Mouse (Mus musculus) c-Kit-positive CD71-positive TER-119-positive erythroid progenitor cells, embryonic 14.5 days (primary cell): ENCODE measurements around the gene Pdxk.
"Not testable (repeated sequence)": the region's sequence is repeated elsewhere in the genome, so short reads cannot be mapped to it uniquely, and the experiment has no call there.

Experiments used
- DNase-seq: peaks from one replicate; pipeline ENCODE4 v3.0.0-alpha.2; 2013; ENCODE audit warnings: low spot score

The Pdxk gene

GRCm38 (mm10) chr10:78464792-78465207 lies at the start of gene Pdxk:
Pdxk (minus strand) TSS chr10:78464975.
- DNase-seq = peak; percentile 81

- DNase-seq = no peak
These were observed 38.4 kb upstream of the Pdxk start for GRCm38 (mm10) chr10:78502986-78503733.

DNA sequence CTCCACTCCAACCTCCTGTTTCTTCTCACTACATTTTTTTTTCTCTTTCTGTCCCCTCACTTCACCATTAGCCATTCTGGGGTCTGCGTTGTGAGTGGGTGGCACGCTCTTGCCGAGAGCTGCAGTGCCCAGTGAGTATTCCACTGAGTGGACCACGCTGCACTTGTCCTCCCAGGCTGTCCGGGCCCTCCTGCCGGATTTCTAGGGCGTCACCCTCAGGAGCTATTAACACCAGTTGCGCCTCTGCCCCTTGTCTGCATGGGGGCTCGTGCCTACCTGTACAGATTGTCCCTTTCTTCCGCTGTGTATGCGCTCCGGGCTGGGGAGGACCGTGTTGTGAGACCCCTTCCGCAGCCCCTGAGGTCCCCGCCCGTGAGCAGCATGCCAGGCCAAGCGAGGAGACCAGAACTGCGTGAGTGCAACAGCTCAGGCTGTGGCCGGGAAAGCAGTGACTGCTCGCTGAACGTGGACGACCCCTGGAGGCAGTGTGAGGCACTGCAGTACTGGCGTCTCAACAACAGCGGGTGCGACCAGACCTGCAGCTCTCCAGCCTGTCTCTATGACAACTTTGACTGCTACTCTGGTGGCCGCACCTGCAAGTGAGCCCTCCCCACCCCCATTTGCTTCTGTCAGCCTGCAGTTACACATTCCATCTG lies 22.8 kb upstream of the Pdxk start:
- peak; percentile 59 for DNase-seq

DNA sequence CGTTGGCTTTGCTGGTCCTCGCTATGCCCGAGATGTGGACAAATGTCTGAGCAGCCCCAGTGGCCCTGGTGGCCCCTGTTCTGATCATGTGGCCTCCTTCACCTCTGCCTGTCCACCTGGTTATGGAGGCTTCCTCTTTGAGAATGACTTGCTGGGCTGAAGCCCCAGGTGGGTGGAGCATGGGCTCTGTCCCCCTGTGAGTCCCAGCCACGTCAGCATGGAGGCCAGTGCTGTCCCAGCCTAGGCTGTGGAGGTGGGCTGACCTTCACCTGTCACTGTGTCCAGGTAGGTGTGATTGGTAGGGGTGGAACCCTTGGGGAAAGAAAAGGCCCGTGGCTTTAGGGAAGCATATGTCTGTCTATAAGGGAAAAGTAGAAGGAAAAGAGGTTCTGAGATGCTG lies 22.1 kb upstream of the Pdxk start:
- DNase-seq = no peak

GRCm38 (mm10) chr10:78485369-78485768 lies 20.6 kb upstream of the Pdxk start:
- not testable (repeated sequence) for DNase-seq

GRCm38 (mm10) chr10:78481928-78482499 lies 17.2 kb upstream of the Pdxk start:
- peak; percentile 75 for DNase-seq

DNA sequence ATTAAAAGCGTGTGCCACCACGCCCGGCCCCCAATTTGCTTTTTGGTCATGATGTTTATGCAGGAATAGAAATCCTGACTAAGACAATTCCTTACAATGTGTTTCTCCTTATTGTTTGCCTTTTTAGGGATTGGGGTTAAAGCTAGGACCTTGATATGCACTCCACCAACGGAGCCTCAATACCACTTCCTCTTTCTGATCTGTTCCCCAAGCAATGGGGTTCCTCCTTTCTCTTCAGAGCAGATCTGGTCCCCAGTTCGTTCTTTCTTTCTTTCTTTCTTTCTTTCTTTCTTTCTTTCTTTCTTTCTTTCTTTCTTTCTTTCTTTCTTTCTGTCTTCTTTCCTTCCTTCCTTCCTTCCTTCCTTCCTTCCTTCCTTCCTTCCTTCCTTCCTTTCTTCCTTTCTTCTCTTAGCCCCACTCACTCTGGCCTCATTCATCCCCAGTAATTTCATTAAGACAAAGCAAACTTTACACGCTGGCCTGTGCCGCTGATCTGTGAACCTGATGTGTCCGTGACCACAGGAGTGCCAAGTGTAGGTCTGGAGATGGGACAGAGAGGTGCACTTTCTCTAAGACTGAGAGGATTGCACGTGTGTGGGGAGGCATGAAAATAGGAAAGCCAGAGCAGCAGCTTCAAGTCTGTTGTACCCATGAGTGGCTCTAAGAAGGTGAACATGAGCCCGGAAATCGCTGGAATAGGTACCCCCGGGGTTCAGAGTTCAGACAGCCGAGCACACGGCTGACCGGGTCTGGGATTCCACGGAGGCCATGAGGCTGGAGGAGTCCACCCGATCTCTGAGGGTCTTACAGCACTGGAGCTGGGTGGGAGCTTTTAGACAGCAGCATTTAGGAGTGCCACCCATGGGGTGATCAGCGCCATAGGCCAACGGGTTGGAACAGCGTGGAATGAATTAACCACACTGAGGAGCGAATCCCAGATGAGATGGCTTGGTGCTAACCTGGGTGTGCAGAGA lies 16.5 kb upstream of the Pdxk start:
- DNase-seq = no peak

GRCm38 (mm10) chr10:78476821-78477220 lies 12.0 kb upstream of the Pdxk start:
- DNase-seq = no peak

DNA sequence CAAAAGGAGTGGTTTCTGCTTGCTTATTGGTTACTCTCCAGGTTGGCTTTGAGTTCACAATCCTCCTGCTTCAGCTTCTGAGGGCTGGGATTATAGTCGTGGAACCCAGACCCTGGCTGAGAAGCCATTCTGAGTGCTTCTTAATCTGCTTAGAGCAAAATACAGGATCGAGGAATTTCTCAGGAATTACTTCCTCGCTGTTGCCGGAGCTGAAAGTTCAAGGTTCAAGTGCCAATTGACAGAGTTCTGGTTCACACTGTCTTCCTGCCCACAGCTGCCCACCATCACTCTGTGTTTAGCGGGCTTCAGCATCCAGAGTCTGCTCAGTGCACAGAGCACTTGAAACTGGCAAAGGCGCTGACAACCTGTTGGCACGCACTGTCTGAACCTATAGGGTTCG lies 10.0 kb upstream of the Pdxk start:
- DNase-seq = no peak

DNA sequence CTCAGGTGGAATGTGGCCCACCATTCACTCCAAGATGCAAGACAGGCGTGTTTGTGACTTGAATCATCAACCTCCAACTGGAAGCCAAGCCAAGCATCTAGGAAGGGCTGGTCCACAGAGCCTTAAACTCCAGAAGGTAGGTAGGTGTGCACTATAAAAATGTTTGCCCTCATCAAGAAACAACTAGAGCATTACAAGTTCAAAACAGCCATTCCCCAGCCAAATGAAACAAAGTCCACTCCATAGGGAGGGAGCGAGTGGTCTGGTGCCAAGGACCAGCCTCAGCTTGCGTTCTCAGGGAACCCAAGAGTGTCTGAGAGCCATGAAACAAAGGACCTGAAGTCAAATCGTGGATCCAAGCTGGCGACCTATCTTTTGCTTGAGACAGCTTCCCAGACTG lies 8.7 kb upstream of the Pdxk start:
- no peak for DNase-seq

GRCm38 (mm10) chr10:78472046-78472445 lies 7.3 kb upstream of the Pdxk start:
- DNase-seq = no peak

DNA sequence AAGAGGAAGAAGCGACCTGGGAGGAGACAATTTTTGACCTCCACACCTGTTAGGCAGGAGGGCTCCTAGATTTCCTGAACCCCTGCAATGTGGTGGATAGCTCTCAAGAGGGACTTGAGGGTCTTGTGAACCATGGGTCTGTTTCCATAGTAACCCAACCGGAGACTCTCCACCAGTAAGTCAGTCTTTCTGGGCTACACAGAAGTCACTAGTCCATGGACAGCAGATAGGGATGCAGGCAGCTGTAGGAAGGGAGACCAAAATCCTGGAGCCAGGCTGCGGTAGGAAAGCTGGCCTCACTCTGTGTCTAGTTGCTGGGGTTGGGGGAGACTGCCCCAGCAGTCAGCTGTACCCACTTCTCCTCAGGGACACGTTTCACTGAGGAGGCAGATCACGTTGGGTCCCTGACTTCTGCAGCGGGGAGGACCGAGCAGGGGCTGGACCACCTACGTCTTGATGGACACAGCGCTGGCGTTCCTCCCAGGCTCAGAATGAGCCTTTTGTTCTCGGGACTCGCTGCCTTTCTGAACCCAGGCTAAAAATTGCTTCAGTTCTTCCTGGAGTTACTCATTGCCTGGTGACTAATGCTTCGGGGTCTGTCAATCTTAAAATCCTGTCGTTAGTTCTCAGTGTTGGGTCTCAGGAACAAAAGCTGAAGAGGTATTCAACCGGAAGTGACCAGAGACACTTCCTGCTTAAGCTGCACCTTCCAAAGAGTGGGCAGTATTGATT lies 6.0 kb upstream of the Pdxk start:
- DNase-seq = no peak

DNA sequence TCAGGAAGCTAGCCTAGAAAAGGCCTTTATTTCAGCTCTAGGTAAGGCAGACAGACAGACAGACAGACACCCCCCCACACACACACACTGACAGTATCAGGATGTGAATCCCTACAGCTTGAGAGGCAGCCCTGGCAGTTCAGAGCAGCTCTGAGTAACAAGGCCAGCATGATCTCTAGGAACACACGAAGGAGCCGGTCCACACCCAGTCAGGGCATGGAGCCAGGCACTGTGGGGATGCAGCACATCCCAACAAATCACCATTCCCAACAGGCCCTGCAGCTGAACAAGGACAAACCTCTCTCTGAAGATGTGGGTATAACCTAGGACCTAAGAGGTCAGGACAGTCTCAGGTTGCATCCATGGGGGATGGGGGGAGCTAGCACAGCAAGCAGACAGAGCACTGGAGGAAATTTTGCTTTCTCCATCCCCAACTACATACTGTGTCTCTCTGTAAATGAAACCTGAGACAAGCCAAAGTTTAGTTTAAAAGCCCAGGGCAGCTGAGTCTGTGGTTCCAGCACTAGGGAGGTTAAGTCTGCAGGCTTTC lies 3.1 kb upstream of the Pdxk start:
- no peak for DNase-seq

GRCm38 (mm10) chr10:78466647-78467046 lies 1.9 kb upstream of the Pdxk start:
- no peak for DNase-seq

GRCm38 (mm10) chr10:78465472-78465871 lies 697 bp upstream of the Pdxk start:
- no peak for DNase-seq

DNA sequence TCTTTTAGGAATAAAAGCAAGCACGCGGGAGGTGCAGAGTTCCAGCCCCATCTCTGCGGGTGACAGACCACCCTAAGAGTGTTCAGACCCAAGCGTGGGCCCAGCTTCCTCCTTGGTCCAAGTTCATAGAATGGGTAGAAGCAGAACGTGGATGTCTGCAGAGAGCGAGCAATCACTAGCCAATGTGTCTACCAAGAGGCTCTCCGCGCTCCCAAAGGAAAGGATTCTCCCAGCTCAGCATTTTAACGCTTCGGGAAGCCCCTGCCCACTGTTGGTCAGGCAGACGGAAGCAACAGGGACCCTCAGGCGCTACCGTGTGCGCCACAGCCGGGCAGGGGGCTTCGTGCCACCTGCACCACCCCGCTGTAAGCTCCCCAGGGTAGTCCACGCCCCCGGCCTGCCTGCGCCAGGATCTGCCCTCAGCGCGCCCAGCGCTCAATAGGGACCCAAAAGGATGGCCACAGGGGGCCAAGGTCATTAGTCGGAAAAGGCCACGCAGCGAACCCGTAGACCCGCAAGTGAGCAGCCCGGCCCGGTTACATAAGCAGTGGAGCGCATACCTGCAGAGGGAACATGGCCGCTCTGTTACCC lies 479 bp downstream of the Pdxk start:
- DNase-seq = no peak

GRCm38 (mm10) chr10:78463769-78464167 lies 1.0 kb downstream of the Pdxk start:
- DNase-seq = no peak

DNA sequence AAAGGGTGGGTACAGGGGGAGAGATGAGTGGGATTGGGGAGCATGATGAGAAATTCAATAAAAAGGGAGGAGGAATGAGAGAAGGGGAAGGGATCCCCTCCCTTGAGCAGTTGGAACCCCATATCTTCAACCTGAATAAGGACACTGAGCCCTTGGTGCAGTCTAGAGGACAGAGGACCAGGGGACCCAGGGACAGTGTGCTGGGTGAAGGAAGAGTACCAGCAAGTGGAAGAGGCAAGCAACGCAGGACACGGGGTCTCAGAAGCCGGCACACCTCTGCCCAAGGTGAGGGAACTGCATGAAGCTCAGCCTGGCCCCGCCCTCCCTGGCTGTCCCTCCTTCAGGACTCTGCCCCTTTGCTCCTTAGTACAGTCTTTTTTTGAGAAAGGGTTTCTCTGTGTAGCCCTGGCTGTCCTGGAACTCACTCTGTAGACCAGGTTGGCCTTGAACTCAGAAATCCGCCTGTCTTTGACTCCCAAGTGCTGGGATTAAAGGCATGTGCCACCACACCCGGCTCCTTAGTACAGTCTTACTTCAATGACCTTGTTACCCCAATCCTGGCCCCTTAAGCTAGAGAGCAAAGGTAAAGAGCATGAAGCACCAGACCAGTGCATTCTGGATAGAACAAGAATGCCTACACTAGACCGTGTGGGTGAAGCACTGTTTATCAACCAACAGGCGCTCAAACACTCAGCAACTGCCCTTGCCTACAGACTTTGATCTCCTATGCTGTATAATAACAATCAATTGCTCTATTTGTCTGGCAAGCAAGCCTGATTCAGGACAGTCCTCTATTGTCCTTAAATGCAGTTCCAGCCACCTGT lies 1.6 kb downstream of the Pdxk start:
- no peak for DNase-seq

GRCm38 (mm10) chr10:78461767-78462166 lies 3.0 kb downstream of the Pdxk start:
- no peak for DNase-seq

GRCm38 (mm10) chr10:78460463-78460862 lies 4.3 kb downstream of the Pdxk start:
- DNase-seq = no peak
